Mouse (Mus musculus): ENCODE measurements at regions not wholly inside any gene's neighbourhood (a gene's known extent, or its start where the extent isn't known, plus 50 kb on each side); places are given as distances from the start of the nearest gene placed in this dataset.
A peak's percentile ranks its signal among the peaks of the same experiment; 100 is the strongest.

GRCm38 (mm10) chr12:52409221-52409620 is 94.6 kb upstream of the Arhgap5 start:
- Histone ChIP-seq H3K4me1 (replicated peaks) (no peaks in the 10 kb centered on the region), H3K27me3 (replicated peaks) (no peaks in the 10 kb centered on the region), H3K9me3 (no peaks in the 10 kb centered on the region), H3K4me3 (replicated peaks) (no peak overlapping the region), H3K36me3 (no peaks in the 10 kb centered on the region), H3K9ac (no peak overlapping the region), H3K4me2 (replicated peaks) (no peak overlapping the region), H3K27ac (no peak overlapping the region)
- WGBS = 93% methylated on average over 3 of the region's 3 CpGs
- ATAC-seq = no peak

GRCm38 (mm10) chr12:52412172-52412571 is 91.6 kb upstream of the Arhgap5 start:
- Histone ChIP-seq H3K36me3 (no peaks in the 10 kb centered on the region), H3K9me3 (no peaks in the 10 kb centered on the region), H3K27me3 (replicated peaks) (no peaks in the 10 kb centered on the region), H3K4me3 (replicated peaks) (no peak overlapping the region), H3K4me1 (replicated peaks) (no peaks in the 10 kb centered on the region), H3K9ac (no peak overlapping the region), H3K27ac (no peak overlapping the region), H3K4me2 (replicated peaks) (no peak overlapping the region)
- 74% methylated on average over 4 of the region's 4 CpGs for WGBS
- no peak for ATAC-seq

GRCm38 (mm10) chr12:52413046-52413473 is 90.7 kb upstream of the Arhgap5 start:
- Histone ChIP-seq H3K27ac (no peak overlapping the region), H3K9me3 (no peaks in the 10 kb centered on the region), H3K4me1 (replicated peaks) (no peaks in the 10 kb centered on the region), H3K9ac (no peak overlapping the region), H3K4me3 (replicated peaks) (no peak overlapping the region), H3K27me3 (replicated peaks) (no peaks in the 10 kb centered on the region), H3K4me2 (replicated peaks) (no peak overlapping the region), H3K36me3 (no peaks in the 10 kb centered on the region)
- WGBS = 41% methylated on average over 8 of the region's 8 CpGs
- no peak for ATAC-seq

GRCm38 (mm10) chr12:52422729-52423128 is 81.0 kb upstream of the Arhgap5 start:
- Histone ChIP-seq H3K27me3 (replicated peaks) (no peaks in the 10 kb centered on the region), H3K4me1 (replicated peaks) (no peaks in the 10 kb centered on the region), H3K4me3 (replicated peaks) (no peak overlapping the region), H3K36me3 (no peaks in the 10 kb centered on the region), H3K27ac (no peak overlapping the region), H3K4me2 (replicated peaks) (no peak overlapping the region), H3K9me3 (no peaks in the 10 kb centered on the region), H3K9ac (no peak overlapping the region)
- WGBS = 81% methylated on average over 1 of the region's 1 CpGs
- no peak for ATAC-seq

- Histone ChIP-seq H3K27me3 (replicated peaks) (no peaks in the 10 kb centered on the region), H3K9ac (no peak overlapping the region), H3K4me2 (replicated peaks) (no peak overlapping the region), H3K4me3 (replicated peaks) (no peak overlapping the region), H3K4me1 (replicated peaks) (no peaks in the 10 kb centered on the region), H3K36me3 (no peaks in the 10 kb centered on the region), H3K9me3 (no peaks in the 10 kb centered on the region), H3K27ac (no peak overlapping the region)
- WGBS = 72% methylated on average over 3 of the region's 3 CpGs
- ATAC-seq = no peak
These were observed 79.3 kb upstream of the Arhgap5 start for GRCm38 (mm10) chr12:52424336-52425034.

GRCm38 (mm10) chr12:52429935-52430334 is 73.8 kb upstream of the Arhgap5 start:
- H3K9ac ChIP-seq = no peak overlapping the region
- no peak for ATAC-seq
- no peaks in the 10 kb centered on the region for H3K36me3 ChIP-seq
- no peak overlapping the region for H3K4me2 ChIP-seq (replicated peaks)
- H3K4me1 ChIP-seq (replicated peaks) = 0 out of 2 replicates have a peak, but pooled peaks cover 3% of the 10 kb centered on the region
- H3K9me3 ChIP-seq = no peaks in the 10 kb centered on the region
- 79% methylated on average over 5 of the region's 5 CpGs for WGBS
- H3K27ac ChIP-seq = no peak overlapping the region
- H3K27me3 ChIP-seq (replicated peaks) = no peaks in the 10 kb centered on the region
- no peak overlapping the region for H3K4me3 ChIP-seq (replicated peaks)

- WGBS = 65% methylated on average over 3 of the region's 3 CpGs
- H3K4me2 ChIP-seq (replicated peaks) = no peak overlapping the region
- no peak overlapping the region; the same call in 1 of the 2 replicates for H3K27ac ChIP-seq
- 0 out of 2 replicates have a peak, but pooled peaks cover 6% of the 10 kb centered on the region for H3K4me1 ChIP-seq (replicated peaks)
- no peaks in the 10 kb centered on the region for H3K27me3 ChIP-seq (replicated peaks)
- H3K4me3 ChIP-seq (replicated peaks) = no peak overlapping the region
- H3K9me3 ChIP-seq = no peaks in the 10 kb centered on the region
- ATAC-seq = peak; percentile 84
- H3K9ac ChIP-seq = no peak overlapping the region
- H3K36me3 ChIP-seq = no peaks in the 10 kb centered on the region
These were observed 71.8 kb upstream of the Arhgap5 start for GRCm38 (mm10) chr12:52431933-52432332.

- no peak for ATAC-seq
- H3K9ac ChIP-seq = no peak overlapping the region
- H3K4me3 ChIP-seq (replicated peaks) = no peak overlapping the region
- no peaks in the 10 kb centered on the region for H3K9me3 ChIP-seq
- WGBS = 65% methylated on average over 2 of the region's 2 CpGs
- H3K27me3 ChIP-seq (replicated peaks) = no peaks in the 10 kb centered on the region
- no peaks in the 10 kb centered on the region for H3K36me3 ChIP-seq
- H3K4me2 ChIP-seq (replicated peaks) = no peak overlapping the region
- H3K4me1 ChIP-seq (replicated peaks) = 0 out of 2 replicates have a peak, but pooled peaks cover 6% of the 10 kb centered on the region
- H3K27ac ChIP-seq = no peak overlapping the region
These were observed 69.8 kb upstream of the Arhgap5 start for GRCm38 (mm10) chr12:52434021-52434420.

- no peak overlapping the region for H3K4me2 ChIP-seq (replicated peaks)
- H3K9me3 ChIP-seq = no peaks in the 10 kb centered on the region
- no peak overlapping the region for H3K9ac ChIP-seq
- 0 out of 2 replicates have a peak, but pooled peaks cover 6% of the 10 kb centered on the region for H3K4me1 ChIP-seq (replicated peaks)
- no peaks in the 10 kb centered on the region for H3K36me3 ChIP-seq
- H3K4me3 ChIP-seq (replicated peaks) = no peak overlapping the region
- no peaks in the 10 kb centered on the region for H3K27me3 ChIP-seq (replicated peaks)
- H3K27ac ChIP-seq = no peak overlapping the region
- 75% methylated on average over 5 of the region's 5 CpGs for WGBS
- no peak for ATAC-seq
These were observed 68.5 kb upstream of the Arhgap5 start for GRCm38 (mm10) chr12:52435321-52435720.

GRCm38 (mm10) chr12:52435795-52436211 is 68.0 kb upstream of the Arhgap5 start:
- H3K36me3 ChIP-seq = no peaks in the 10 kb centered on the region
- ATAC-seq = no peak
- H3K9ac ChIP-seq = no peak overlapping the region
- no peaks in the 10 kb centered on the region for H3K9me3 ChIP-seq
- H3K4me2 ChIP-seq (replicated peaks) = no peak overlapping the region
- no peak overlapping the region for H3K27ac ChIP-seq
- no peak overlapping the region for H3K4me3 ChIP-seq (replicated peaks)
- H3K4me1 ChIP-seq (replicated peaks) = 0 out of 2 replicates have a peak, but pooled peaks cover 6% of the 10 kb centered on the region
- no peaks in the 10 kb centered on the region for H3K27me3 ChIP-seq (replicated peaks)
- 80% methylated on average over 16 of the region's 16 CpGs for WGBS

- Histone ChIP-seq H3K4me2 (replicated peaks) (no peak overlapping the region), H3K4me1 (replicated peaks) (0 out of 2 replicates have a peak, but pooled peaks cover 3% of the 10 kb centered on the region), H3K4me3 (replicated peaks) (no peak overlapping the region), H3K27ac (no peak overlapping the region), H3K9me3 (no peaks in the 10 kb centered on the region), H3K9ac (no peak overlapping the region), H3K36me3 (no peaks in the 10 kb centered on the region), H3K27me3 (replicated peaks) (no peaks in the 10 kb centered on the region)
- 93% methylated on average over 4 of the region's 4 CpGs for WGBS
- ATAC-seq = no peak
These were observed 66.8 kb upstream of the Arhgap5 start for GRCm38 (mm10) chr12:52436941-52437340.

GRCm38 (mm10) chr12:52439241-52439640 is 64.5 kb upstream of the Arhgap5 start:
- H3K27ac ChIP-seq = no peak overlapping the region
- no peak overlapping the region for H3K4me2 ChIP-seq (replicated peaks)
- 0 out of 2 replicates have a peak, but pooled peaks cover 3% of the 10 kb centered on the region for H3K4me1 ChIP-seq (replicated peaks)
- H3K4me3 ChIP-seq (replicated peaks) = no peak overlapping the region
- H3K27me3 ChIP-seq (replicated peaks) = no peaks in the 10 kb centered on the region
- no peak overlapping the region for H3K9ac ChIP-seq
- ATAC-seq = no peak
- no peaks in the 10 kb centered on the region for H3K36me3 ChIP-seq
- H3K9me3 ChIP-seq = no peaks in the 10 kb centered on the region
- 66% methylated on average over 1 of the region's 1 CpGs for WGBS

GRCm38 (mm10) chr12:52440868-52441365 is 62.9 kb upstream of the Arhgap5 start:
- no peaks in the 10 kb centered on the region for H3K9me3 ChIP-seq
- 75% methylated on average over 7 of the region's 7 CpGs for WGBS
- no peak overlapping the region for H3K9ac ChIP-seq
- ATAC-seq = no peak
- H3K4me2 ChIP-seq (replicated peaks) = no peak overlapping the region
- no peaks in the 10 kb centered on the region for H3K27me3 ChIP-seq (replicated peaks)
- H3K4me3 ChIP-seq (replicated peaks) = no peak overlapping the region
- 0 out of 2 replicates have a peak, but pooled peaks cover 1% of the 10 kb centered on the region for H3K4me1 ChIP-seq (replicated peaks)
- H3K27ac ChIP-seq = no peak overlapping the region
- H3K36me3 ChIP-seq = no peaks in the 10 kb centered on the region
